ENCODE assay signal across 7 mouse cellular contexts in the genomic region with DNA sequence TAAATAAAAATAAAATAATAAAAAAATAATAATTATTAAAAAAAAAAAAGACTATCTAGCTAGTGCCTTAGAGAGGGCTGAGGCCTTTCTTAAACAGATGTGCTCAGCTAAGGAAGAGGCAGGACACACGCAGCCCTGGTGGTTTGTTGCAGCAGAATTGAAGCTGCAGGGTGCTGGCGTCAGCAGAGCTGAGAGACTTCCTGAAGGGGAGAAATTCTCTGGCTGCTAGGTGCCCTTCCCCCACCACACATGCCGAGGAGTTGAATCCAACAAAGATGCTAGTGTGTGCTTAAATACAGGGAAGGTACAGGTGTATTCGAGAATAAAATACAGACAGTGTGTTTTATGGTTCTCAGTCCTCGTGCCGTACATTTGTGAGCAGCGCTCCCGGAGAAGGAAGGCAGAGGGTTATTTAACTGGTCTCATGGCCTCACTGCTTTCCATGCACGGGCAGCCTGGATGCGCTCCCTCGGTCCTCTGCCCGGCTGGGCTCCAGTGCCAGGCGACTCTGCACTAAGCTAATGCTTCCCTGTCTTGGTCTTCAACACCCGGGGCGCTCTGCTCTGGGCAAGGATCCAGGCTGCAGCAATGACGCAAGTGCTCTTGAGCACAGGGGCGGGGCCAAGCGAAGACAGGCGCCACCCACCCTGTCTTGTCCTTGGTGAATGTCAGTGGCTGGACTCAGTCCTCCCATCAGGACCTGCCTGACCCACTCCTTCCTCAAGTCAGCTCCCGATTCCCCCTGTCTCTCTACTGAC. TPM values are rescaled to one million over a fixed set of nuclear protein-coding genes. Genes with fewer than 3 reads are reported as not detected.
A peak's percentile ranks its signal among the peaks of the same experiment; 100 is the strongest.
DNase-seq lines count a peak whose midpoint lies in the region; ATAC-seq and TF ChIP-seq lines count a peak whose summit lies in the region.

No protein-coding gene starts in this region.

- no peak for ATAC-seq in limb, embryonic 12.5 days (ENCODE audit: insufficient number of reproducible peaks, insufficient read depth, low FRiP score, low TSS enrichment, low read depth)
- ATAC-seq in midbrain, embryonic 13.5 days: peak; percentile 85

- H3K27me3 ChIP-seq in limb, embryonic 12.5 days: peaks cover 18% of the 10 kb centered on the region
- peaks cover 14% of the 10 kb centered on the region; the same call in 1 of the 2 replicates for H3K27me3 ChIP-seq in midbrain, embryonic 13.5 days
- H3K27me3 ChIP-seq in small intestine, adult 2 months (ENCODE audit: control insufficient read depth, insufficient read depth, low read length): no peaks in the 10 kb centered on the region

- DNase-seq in adrenal gland, postnatal 14 days: peak; percentile 95
- DNase-seq in embryo, embryonic 11.5 days (ENCODE audit: low read depth, low spot score): peak; percentile 39
- peak; percentile 98 for DNase-seq in heart, adult 11 months
- peak; percentile 84 for DNase-seq in kidney, adult 11 months

- peaks cover 36% of the 10 kb centered on the region for H3K4me1 ChIP-seq in limb, embryonic 12.5 days (replicated peaks)
- H3K4me1 ChIP-seq in midbrain, embryonic 13.5 days (replicated peaks): peaks cover 36% of the 10 kb centered on the region
- no peaks in the 10 kb centered on the region; the same call in 1 of the 2 replicates for H3K4me1 ChIP-seq in small intestine, adult 2 months (ENCODE audit: control insufficient read depth, insufficient read depth, insufficient read length, low read length)

- H3K4me3 ChIP-seq in limb, embryonic 12.5 days (replicated peaks): peak overlapping the region; percentile 27
- peak overlapping the region; percentile 34 for H3K4me3 ChIP-seq in midbrain, embryonic 13.5 days (replicated peaks)
- H3K4me3 ChIP-seq in small intestine, adult 2 months (ENCODE audit: low read depth, low read length): peak overlapping the region; percentile 44

- H3K9ac ChIP-seq in limb, embryonic 12.5 days (replicated peaks): 0 out of 2 replicates have a peak overlapping the region, but pooled peaks have one; percentile 14
- peak overlapping the region; percentile 68 for H3K9ac ChIP-seq in midbrain, embryonic 13.5 days (replicated peaks)

- H3K4me2 ChIP-seq in limb, embryonic 12.5 days: peak overlapping the region; percentile 56
- peak overlapping the region; percentile 55 for H3K4me2 ChIP-seq in midbrain, embryonic 13.5 days (replicated peaks)

- TF ChIP-seq POLR2A in small intestine, adult 2 months (IDR thresholded peaks at IDR 0.05; ENCODE audit: low read depth, low read length): no peak

- no peaks in the 10 kb centered on the region for H3K36me3 ChIP-seq in limb, embryonic 12.5 days
- no peaks in the 10 kb centered on the region for H3K36me3 ChIP-seq in midbrain, embryonic 13.5 days
- no peaks in the 10 kb centered on the region for H3K36me3 ChIP-seq in small intestine, adult 2 months (ENCODE audit: control insufficient read depth, insufficient read depth, low read length)

- WGBS in limb, embryonic 12.5 days: 2% methylated on average over 20 of the region's 20 CpGs
- WGBS in midbrain, embryonic 13.5 days: under 1% methylated on average over 20 of the region's 20 CpGs
- 2% methylated on average over 20 of the region's 20 CpGs for WGBS in small intestine, adult 2 months

- H3K9me3 ChIP-seq in limb, embryonic 12.5 days: no peaks in the 10 kb centered on the region
- H3K9me3 ChIP-seq in midbrain, embryonic 13.5 days: no peaks in the 10 kb centered on the region

- TF ChIP-seq CTCF in small intestine, adult 2 months (IDR thresholded peaks at IDR 0.05; ENCODE audit: extremely low read depth, insufficient read length, insufficient replicate concordance, low read depth, low read length): no peak

- H3K27ac ChIP-seq in limb, embryonic 12.5 days: no peak overlapping the region
- peak overlapping the region; percentile 84 for H3K27ac ChIP-seq in midbrain, embryonic 13.5 days
- 0 out of 2 replicates have a peak overlapping the region, but pooled peaks have one; percentile 12 for H3K27ac ChIP-seq in small intestine, adult 2 months (ENCODE audit: insufficient read depth, low read depth, low read length)

RNA-seq across cellular contexts. Expression of a gene that starts 19.3 kb away (rescaled TPM):
- 25.0 and 33.0 TPM in 2 replicates for total RNA-seq in adrenal gland, postnatal 14 days (2021)
- 2.4 and 4.4 TPM in 2 replicates for polyA plus RNA-seq in limb, embryonic 12.5 days (2016; fragmentation: Nextera tagmentation; extraction: Ambion mirVana)
- polyA plus RNA-seq in midbrain, embryonic 13.5 days (2015; fragmentation: Nextera tagmentation; extraction: Ambion mirVana): 12.5 and 12.7 TPM in 2 replicates
- polyA plus RNA-seq in small intestine, adult 2 months (2012; rRNA removed): 0.52 and 0.69 TPM in 2 replicates

Comparison
In these comparisons a context has a peak if more than half of its experiments do, and no peak if none do; other contexts are left out.
1. DNase-seq: peak in every context shown above with its lines; median percentile 98 in heart, adult 11 months; 95 in adrenal gland, postnatal 14 days; 84 in kidney, adult 11 months; 39 in embryo, embryonic 11.5 days.